Mouse (Mus musculus) forebrain, embryonic 13.5 days (tissue): ENCODE data around the gene Mrps18b. TPM values are rescaled to one million over a fixed set of nuclear protein-coding genes. Genes with fewer than 3 reads are reported as not detected.
"Not testable (repeated sequence)": the region's sequence is repeated elsewhere in the genome, so short reads cannot be mapped to it uniquely, and the experiment has no call there.

Source experiments
- ATAC-seq: fragments of 200-750 bp; cut with Nextera tagmentation; 2 replicates; pipeline ENCODE4 v1.8.0; 2017
- H3K27ac ChIP-seq: fragments of 300-500 bp; sonication (generic); 2 replicates; pipeline ENCODE4 v1.5.1; 2015; ENCODE audit warnings: inconsistent platforms, mild to moderate bottlenecking, moderate library complexity
- H3K27me3 ChIP-seq: fragments of 300-500 bp; sonication (generic); 2 replicates; pipeline ENCODE4 v1.6.1; 2015; ENCODE audit warnings: mild to moderate bottlenecking, inconsistent platforms
- H3K36me3 ChIP-seq: fragments of 300-500 bp; sonication (generic); 2 replicates; pipeline ENCODE4 v1.6.1; 2015; ENCODE audit warnings: mild to moderate bottlenecking, inconsistent platforms; ENCODE audit not compliant: poor library complexity, severe bottlenecking
- H3K4me1 ChIP-seq: fragments of 300-500 bp; sonication (generic); 2 replicates; pipeline ENCODE4 v1.6.1; 2015; ENCODE audit warnings: inconsistent platforms
- H3K4me2 ChIP-seq: fragments of 300-500 bp; sonication (generic); 2 replicates; pipeline ENCODE4 v1.6.1; 2015; ENCODE audit warnings: inconsistent platforms, mild to moderate bottlenecking, moderate library complexity
- H3K4me3 ChIP-seq: fragments of 300-500 bp; sonication (generic); 2 replicates; pipeline ENCODE4 v1.5.1; 2015; ENCODE audit warnings: mild to moderate bottlenecking, inconsistent platforms
- H3K9ac ChIP-seq: fragments of 300-500 bp; sonication (generic); 2 replicates; pipeline ENCODE4 v1.6.1; 2015; ENCODE audit warnings: mild to moderate bottlenecking, inconsistent platforms
- H3K9me3 ChIP-seq: fragments of 300-500 bp; sonication (generic); replicated peaks from 2 replicates; pipeline ENCODE4 v1.6.1; 2016; ENCODE audit warnings: inconsistent platforms
- WGBS: fragments of 180-500 bp; shearing (Covaris S2); methylation state at CpG from one replicate; pipeline ENCODE4 v1.1.7; 2015; 5-methylcytosine and 5-hydroxymethylcytosine counted together
- polyA plus RNA-seq: library from polyadenylated mRNA; unstranded; fragments of >200 nt; fragmentation: Nextera tagmentation; extraction: Ambion mirVana; gene quantifications from 2 replicates; pipeline ENCODE4 v1.2.1, GENCODE M21; 2015

Gene Mrps18b
- polyA plus RNA-seq = 57.1 and 62.2 TPM in 2 replicates

DNA sequence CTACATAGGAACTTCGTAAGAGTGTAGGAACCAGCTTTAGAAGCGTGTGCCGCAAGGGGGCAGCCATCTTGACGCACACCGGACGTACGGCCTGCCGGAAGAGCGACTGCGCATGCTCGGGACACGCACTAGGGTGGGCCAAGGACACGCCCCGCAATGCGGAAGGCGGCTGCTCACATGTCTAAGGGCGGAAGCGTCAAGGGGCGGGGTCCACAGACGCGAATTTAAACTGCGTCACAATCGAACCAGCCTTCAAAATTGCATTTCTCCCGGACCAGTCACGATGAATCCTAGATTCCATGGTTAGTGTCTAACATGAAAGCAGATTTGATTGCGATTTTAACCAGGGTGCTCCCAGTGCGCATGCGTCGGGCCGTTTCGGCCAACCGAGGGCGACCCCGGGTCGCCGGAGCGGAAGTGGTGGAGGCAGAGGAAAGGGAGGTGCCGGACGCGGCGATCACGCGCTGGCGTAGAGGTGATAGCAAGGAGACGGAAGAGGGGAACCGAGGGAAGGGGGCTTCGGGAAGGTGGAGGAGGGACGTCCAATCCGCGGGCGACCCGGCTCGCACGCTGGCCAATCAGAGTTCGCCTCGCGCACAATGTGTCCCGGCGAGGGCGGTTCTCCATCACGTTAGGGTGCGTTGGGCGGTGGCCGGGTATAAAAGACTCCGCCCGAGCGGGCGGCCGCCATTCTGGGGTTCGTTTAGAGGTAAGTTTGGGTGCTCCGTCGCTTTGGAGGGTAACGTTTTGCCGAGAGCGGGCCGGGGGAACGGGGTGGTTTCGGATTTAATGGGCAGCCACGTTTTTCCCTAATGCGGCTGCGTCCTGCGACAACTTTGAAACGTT, at the start of gene Mrps18b, which contains the start of gene Ppp1r10:
Gene Mrps18b (minus strand): TSS at position 93 of the 846 bp plus-strand sequence.
Gene Ppp1r10 (plus strand): TSS at position 138 of the 846 bp plus-strand sequence.
- Histone ChIP-seq H3K4me2 (peak within 1 kb of the TSS; percentile 79), H3K27me3 (no peaks in the 10 kb centered on the region), H3K9me3 (no peaks in the 10 kb centered on the region), H3K9ac (peak within 1 kb of the TSS; percentile 98), H3K36me3 (peaks cover 24% of the 10 kb centered on the region; the same call in 1 of the 2 replicates), H3K4me1 (peaks cover 31% of the 10 kb centered on the region), H3K4me3 (peak within 1 kb of the TSS; percentile 76), H3K27ac (peak within 1 kb of the TSS; percentile 99)
- ATAC-seq = peak; percentile 93
- under 1% methylated on average over 83 of the region's 83 CpGs for WGBS

DNA sequence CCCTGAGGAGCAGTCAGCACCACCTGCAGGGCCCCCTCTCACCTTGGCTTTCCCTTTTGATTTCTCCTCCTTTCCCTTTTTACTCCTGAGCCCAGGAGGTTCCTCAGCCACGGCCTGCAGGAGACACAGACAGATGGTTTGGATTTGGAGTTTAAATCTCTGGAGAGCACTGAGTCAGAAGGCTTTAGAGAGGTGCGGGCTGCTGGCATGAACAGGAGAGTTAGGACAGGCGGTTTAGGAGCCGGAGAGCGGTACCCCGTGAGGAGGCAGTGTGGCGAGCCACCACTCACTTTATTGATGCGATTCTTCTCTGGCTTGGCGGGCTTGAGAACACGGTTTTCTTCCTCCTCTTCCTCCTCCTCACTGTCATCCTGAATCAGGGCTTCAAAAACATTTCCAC, 47.1 kb upstream of the Mrps18b start:
- H3K27ac ChIP-seq = no peak overlapping the region
- H3K9ac ChIP-seq = no peak overlapping the region
- no peak overlapping the region for H3K4me3 ChIP-seq
- peaks cover 8% of the 10 kb centered on the region for H3K4me1 ChIP-seq
- peaks cover 82% of the 10 kb centered on the region for H3K36me3 ChIP-seq
- no peak overlapping the region for H3K4me2 ChIP-seq
- ATAC-seq = no peak
- WGBS = 94% methylated on average over 10 of the region's 10 CpGs
- no peaks in the 10 kb centered on the region for H3K27me3 ChIP-seq
- no peaks in the 10 kb centered on the region for H3K9me3 ChIP-seq

DNA sequence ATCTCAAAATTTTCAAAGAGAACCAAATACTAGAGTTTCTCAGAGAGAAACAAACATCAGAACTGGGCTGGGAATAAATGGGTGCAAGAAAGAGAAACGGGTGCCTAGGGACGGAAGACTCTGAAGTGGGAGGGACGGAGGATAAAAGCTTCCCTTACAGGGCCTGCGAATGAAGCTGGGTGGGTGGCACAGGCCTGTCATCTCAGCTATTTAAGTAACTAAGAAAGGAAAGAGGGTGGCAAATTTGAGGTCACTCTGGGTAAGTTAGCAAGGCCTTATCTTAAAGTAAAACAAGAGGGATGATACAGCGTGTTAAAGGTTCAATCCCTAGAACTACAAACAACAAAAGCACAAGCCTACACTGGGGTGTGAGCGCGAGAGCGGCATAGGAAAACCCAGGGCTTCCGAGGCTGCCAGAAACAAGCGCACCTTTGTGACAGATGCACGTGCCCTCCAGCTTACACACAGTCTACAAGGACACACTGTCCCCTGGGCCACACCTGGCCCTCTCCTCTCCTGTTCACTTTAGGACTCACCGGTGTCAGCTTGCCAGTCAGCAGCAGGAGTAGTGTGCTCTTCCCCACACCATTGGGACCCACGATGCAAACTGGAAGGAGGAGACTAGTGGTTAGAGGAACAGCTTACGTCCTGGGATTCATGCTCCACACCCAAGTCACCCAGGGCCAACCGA, 42.5 kb upstream of the Mrps18b start:
- H3K4me3 ChIP-seq = no peak overlapping the region
- H3K4me2 ChIP-seq = no peak overlapping the region
- H3K27ac ChIP-seq = no peak overlapping the region
- peaks cover 89% of the 10 kb centered on the region for H3K36me3 ChIP-seq
- no peaks in the 10 kb centered on the region for H3K27me3 ChIP-seq
- 96% methylated on average over 15 of the region's 15 CpGs for WGBS
- H3K4me1 ChIP-seq = no peaks in the 10 kb centered on the region
- no peaks in the 10 kb centered on the region for H3K9me3 ChIP-seq
- no peak overlapping the region for H3K9ac ChIP-seq
- no peak for ATAC-seq

DNA sequence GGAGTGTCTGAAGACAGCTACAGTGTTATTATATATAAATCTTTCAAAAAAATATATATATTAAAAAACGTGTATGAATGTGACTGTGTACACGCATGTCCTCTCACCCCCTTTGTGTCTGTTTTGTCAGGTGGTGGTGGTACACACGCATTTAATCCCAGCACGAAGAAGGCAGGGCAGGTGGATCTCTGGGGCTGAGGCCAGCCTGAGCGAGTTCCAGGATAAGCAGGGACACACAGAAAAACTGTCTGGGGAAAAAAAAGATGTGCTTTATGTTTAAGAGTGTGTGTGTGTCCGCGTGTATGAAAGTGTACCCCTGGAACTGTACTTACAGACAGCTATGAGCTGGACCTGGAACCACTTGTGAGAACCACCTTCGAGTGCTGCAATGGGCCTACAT, 38.5 kb upstream of the Mrps18b start:
- Histone ChIP-seq H3K4me3 (no peak overlapping the region), H3K27ac (no peak overlapping the region), H3K9me3 (no peaks in the 10 kb centered on the region), H3K9ac (no peak overlapping the region), H3K4me1 (no peaks in the 10 kb centered on the region), H3K4me2 (no peak overlapping the region), H3K36me3 (peaks cover 49% of the 10 kb centered on the region), H3K27me3 (no peaks in the 10 kb centered on the region)
- 78% methylated on average over 8 of the region's 8 CpGs for WGBS
- no peak for ATAC-seq

DNA sequence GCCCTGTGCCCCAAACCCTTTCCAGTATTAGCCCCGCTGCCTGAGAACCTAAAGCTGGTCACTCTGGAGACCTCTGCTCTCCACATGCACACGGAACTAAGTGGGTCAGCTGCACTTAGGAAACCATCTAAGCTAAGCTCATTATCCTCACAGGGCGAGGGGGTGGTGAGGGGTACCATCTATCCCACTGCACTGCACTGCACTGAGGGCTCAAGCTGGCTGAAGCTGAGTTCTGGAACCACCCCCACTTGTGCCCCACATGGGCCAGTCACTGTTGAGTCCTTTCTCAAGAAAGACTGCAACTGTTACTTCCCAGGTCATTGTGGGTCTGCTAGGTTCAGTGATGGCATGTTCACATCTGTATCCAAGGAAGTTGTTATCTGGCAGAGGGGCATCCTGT, 36.4 kb upstream of the Mrps18b start:
- not testable (repeated sequence) for H3K9ac ChIP-seq, H3K4me2 ChIP-seq, H3K4me1 ChIP-seq, H3K9me3 ChIP-seq, ATAC-seq, H3K27me3 ChIP-seq, H3K27ac ChIP-seq, H3K4me3 ChIP-seq
- 80% methylated on average over 2 of the region's 3 CpGs for WGBS
- peaks cover 28% of the 10 kb centered on the region for H3K36me3 ChIP-seq

DNA sequence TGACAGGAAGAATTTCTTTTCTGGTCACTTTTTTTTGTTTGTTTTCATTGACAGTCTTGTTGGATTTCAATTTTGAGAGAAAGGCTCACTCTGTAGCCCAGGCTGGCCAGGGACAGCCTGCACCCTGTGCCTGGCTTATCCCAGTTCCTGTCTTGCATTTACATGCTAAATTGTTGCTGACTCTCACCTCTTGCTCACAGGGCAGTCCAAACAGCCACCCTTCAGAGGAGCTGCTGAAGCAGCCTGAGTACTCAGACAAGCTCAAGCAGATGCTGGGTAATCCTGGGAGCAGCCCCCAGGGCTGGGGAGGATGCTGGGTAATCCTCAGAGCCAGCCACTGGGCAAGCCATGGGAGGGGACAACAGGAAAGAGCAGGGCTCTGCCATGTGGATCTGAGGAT, 34.8 kb upstream of the Mrps18b start:
- H3K4me3 ChIP-seq, H3K4me2 ChIP-seq, H3K27me3 ChIP-seq, H3K9me3 ChIP-seq, H3K27ac ChIP-seq, H3K9ac ChIP-seq, ATAC-seq, H3K4me1 ChIP-seq: not testable (repeated sequence)
- H3K36me3 ChIP-seq = peaks cover 12% of the 10 kb centered on the region

DNA sequence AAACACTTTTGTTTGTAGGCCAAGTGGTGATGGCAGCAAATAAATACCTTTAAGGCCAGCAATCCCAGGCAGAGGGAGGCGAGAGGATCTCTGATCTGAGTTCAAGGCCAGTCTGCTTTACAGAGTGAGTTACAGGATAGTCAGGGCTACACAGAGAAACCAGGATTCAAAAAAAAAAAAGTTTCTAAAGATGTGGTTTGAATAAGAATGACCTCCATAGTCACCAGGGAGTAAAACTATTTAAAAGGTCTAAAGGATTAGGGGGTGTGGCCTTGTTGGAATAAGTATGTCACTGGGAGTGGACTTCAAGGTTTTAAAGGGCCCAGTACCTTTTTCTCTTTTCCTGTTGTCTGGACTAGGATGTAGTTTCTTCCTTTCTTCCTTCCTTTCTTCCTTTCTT, 23.8 kb upstream of the Mrps18b start:
- Histone ChIP-seq H3K36me3 (no peaks in the 10 kb centered on the region), H3K4me1 (no peaks in the 10 kb centered on the region)
- WGBS = 39% methylated on average over 1 of the region's 1 CpGs

DNA sequence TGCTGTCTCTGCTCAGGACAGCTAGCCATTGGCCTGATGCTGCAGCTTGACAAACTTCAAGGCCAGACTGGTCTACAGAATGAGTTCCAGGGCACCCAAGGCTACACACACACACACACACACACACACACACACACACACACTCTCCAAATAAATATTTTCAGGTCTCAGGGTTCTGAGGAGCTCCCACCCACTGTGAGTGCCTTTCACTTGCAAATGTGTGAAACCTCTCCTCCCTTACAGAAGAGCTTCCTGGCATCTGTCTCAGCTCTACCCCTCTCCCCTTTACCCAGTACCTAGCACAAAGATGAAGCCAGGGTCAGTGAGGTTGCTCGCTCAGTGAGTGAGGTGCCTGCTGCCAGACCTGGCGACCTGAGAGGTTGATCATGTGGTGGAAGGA, 22.9 kb upstream of the Mrps18b start:
- ATAC-seq = no peak
- H3K4me3 ChIP-seq = no peak overlapping the region
- no peaks in the 10 kb centered on the region for H3K4me1 ChIP-seq
- no peaks in the 10 kb centered on the region for H3K27me3 ChIP-seq
- H3K36me3 ChIP-seq = no peaks in the 10 kb centered on the region
- no peaks in the 10 kb centered on the region for H3K9me3 ChIP-seq
- no peak overlapping the region for H3K4me2 ChIP-seq
- 44% methylated on average over 2 of the region's 2 CpGs for WGBS
- H3K27ac ChIP-seq = no peak overlapping the region
- H3K9ac ChIP-seq = no peak overlapping the region

More for the DNA sequence above, 23.8 kb upstream of the Mrps18b start:
- H3K9ac ChIP-seq = no peak overlapping the region
- no peak for ATAC-seq
- no peaks in the 10 kb centered on the region for H3K9me3 ChIP-seq
- H3K27ac ChIP-seq = no peak overlapping the region
- H3K27me3 ChIP-seq = no peaks in the 10 kb centered on the region
- no peak overlapping the region for H3K4me2 ChIP-seq
- H3K4me3 ChIP-seq = no peak overlapping the region

DNA sequence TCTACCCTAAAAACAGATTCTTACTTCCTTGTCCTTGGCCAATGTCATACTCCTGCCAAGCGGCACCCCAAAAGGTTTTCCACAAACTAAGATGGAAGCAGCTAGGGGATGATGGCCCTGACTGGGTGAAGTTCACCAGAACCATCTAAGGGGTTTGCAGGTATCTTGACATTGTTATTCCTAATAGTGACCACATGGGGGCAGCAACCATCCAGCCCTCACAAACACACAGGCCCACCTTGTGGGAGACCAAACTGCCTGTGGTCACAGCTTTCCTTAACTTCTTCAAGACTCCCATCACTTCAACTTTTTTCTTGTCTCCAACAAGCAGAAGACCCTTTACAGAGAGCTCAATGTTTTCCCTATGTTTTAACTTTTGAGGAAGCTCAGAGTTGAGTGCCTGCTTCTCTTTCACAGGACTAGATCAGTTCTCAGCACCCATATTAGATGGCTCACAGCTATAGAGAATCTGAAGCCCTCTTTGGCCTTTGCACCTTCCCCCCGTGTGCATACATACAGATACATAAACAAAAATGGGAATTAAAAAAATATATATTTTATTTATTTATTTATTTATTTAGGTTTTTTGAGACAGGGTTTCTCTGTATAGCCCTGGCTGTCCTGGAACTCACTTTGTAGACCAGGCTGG, 21.6 kb upstream of the Mrps18b start:
- H3K4me3 ChIP-seq = no peak overlapping the region
- H3K4me2 ChIP-seq = no peak overlapping the region
- H3K4me1 ChIP-seq = no peaks in the 10 kb centered on the region
- peak; percentile 53; the same call in 1 of the 2 replicates for ATAC-seq
- no peaks in the 10 kb centered on the region for H3K36me3 ChIP-seq
- no peaks in the 10 kb centered on the region for H3K9me3 ChIP-seq
- whole genome bisulfite sequencing = 48% methylated on average over 2 of the region's 2 CpGs
- no peaks in the 10 kb centered on the region for H3K27me3 ChIP-seq
- H3K9ac ChIP-seq = no peak overlapping the region
- no peak overlapping the region for H3K27ac ChIP-seq

DNA sequence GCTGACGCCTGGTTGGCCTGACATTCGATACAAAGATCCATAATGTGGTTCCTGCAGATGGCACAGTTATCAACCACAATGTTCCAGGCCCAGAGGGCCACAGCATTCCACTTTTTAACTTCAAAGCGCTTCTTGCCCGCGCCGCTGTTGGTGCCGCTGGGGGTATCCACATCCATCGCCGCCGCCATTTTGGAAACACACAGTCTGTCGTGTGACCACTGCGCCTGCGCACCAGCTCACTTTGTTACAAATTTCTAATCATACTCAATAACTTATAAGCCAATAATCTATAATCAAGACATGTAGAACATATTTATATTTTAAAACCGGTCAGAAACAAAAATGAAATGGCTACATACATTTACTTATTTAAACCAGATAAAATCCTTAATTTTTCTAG, 19.6 kb upstream of the Mrps18b start:
- H3K36me3 ChIP-seq = peaks cover 11% of the 10 kb centered on the region
- not testable (repeated sequence) for H3K4me2 ChIP-seq, H3K4me1 ChIP-seq, ATAC-seq, H3K9me3 ChIP-seq, H3K9ac ChIP-seq, H3K4me3 ChIP-seq, H3K27me3 ChIP-seq, H3K27ac ChIP-seq
- WGBS = 91% methylated on average over 14 of the region's 14 CpGs

DNA sequence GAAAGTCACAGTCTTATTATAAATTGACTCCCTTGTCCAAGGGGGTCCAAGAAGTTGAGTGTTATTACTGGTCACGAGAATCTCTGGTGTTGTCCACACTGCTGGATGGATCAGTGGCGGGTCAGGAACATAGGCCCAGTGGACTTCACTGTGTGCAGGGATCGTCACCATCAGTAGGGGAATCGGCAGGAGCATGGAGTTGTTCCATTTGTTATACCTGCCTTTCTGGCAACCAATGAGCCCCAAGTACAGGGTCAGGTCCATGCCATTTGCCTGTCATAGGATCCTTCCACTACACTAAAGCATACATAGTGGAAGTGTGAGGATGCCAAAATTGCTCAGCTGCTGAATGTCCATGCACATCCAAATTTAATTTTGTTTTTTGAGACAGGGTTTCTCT, 16.4 kb upstream of the Mrps18b start:
- 86% methylated on average over 4 of the region's 4 CpGs for WGBS

DNA sequence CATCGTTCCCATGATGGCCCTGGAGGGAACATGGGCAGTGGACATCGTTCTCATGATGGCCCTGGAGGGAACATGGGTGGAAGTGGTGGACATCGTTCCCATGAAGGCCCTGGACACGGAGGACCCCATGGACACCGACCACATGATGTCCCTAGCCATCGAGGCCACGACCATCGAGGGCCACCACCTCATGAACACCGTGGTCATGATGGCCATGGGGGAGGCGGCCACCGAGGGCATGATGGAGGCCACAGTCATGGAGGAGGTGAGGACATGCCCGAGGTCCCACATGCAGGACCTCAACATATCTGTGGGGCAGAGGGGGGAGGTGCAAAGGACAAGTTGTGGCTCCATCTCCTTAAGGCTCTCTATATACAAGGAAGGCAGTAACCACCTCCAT, 14.4 kb upstream of the Mrps18b start:
- H3K27ac ChIP-seq = no peak overlapping the region
- no peaks in the 10 kb centered on the region for H3K27me3 ChIP-seq
- no peaks in the 10 kb centered on the region for H3K4me1 ChIP-seq
- no peak overlapping the region for H3K9ac ChIP-seq
- no peaks in the 10 kb centered on the region for H3K9me3 ChIP-seq
- H3K4me2 ChIP-seq = no peak overlapping the region
- H3K36me3 ChIP-seq = peaks cover 61% of the 10 kb centered on the region
- H3K4me3 ChIP-seq = no peak overlapping the region
- 99% methylated on average over 12 of the region's 12 CpGs for WGBS
- ATAC-seq = no peak

More for the DNA sequence above, 16.4 kb upstream of the Mrps18b start:
- H3K4me3 ChIP-seq = no peak overlapping the region
- no peaks in the 10 kb centered on the region for H3K9me3 ChIP-seq
- peaks cover 42% of the 10 kb centered on the region for H3K36me3 ChIP-seq
- no peak overlapping the region for H3K4me2 ChIP-seq
- no peaks in the 10 kb centered on the region for H3K4me1 ChIP-seq
- H3K9ac ChIP-seq = no peak overlapping the region
- ATAC-seq = no peak
- no peaks in the 10 kb centered on the region for H3K27me3 ChIP-seq
- H3K27ac ChIP-seq = no peak overlapping the region
